Mouse (Mus musculus) urinary bladder, postnatal 10 days (tissue): ENCODE results near the gene Arl16.

ENCODE experiments used
- DNase-seq: peaks from one replicate; pipeline ENCODE4 v3.0.0; 2022; ENCODE audit warnings: low spot score

The Arl16 gene

DNA sequence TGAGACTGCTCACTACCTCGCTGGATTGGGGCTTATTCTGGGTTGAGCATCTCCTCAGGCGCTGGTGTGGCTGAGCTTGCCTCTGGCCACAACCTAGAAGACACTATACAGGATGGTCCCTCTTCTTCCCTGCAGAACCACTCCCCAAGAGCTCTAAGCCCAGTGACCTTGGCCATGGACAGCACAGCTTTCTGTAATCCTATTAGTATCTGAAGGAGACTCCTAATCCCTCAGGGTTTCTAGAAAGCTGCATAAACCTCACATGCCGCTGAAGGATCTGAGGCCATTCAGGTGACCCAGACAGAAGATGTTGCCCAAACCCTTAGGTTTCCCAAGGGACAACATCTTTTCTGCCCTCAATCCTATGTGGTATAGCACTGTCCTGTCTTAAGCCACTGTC lies 15.2 kb downstream of the Arl16 start:
- no peak for DNase-seq

- no peak for DNase-seq
Measured at GRCm38 (mm10) chr11:120447179-120447578, 20.2 kb downstream of the Arl16 start.

- DNase-seq: no peak
Measured at GRCm38 (mm10) chr11:120445475-120445874, 21.9 kb downstream of the Arl16 start.

- DNase-seq: no peak
Measured at GRCm38 (mm10) chr11:120444106-120444505, 23.3 kb downstream of the Arl16 start.

- no peak for DNase-seq
Measured at GRCm38 (mm10) chr11:120442765-120443280, 24.6 kb downstream of the Arl16 start.

DNA sequence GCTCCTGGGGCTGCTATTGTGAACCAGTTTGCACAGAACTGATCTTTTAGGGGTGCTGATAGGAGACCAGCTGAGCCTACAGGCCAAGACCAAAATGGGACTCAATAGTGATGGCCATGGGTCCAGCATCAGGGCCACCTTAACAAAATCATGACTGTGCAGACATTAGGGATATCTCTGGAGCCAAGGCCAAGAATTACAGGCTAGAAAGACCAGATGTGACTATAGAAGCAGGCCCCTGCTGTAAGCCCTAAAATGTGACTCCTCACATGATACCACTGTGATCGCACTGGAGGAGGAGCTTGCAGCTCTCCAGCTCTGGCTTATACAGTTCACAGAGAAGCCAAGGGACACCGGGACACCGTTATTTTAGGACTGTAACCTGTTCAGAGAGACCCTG lies 25.1 kb downstream of the Arl16 start, which contains the start of gene Tspan10:
Tspan10 (plus strand) TSS at position 301 of the 400 bp plus-strand sequence.
- no peak for DNase-seq

DNA sequence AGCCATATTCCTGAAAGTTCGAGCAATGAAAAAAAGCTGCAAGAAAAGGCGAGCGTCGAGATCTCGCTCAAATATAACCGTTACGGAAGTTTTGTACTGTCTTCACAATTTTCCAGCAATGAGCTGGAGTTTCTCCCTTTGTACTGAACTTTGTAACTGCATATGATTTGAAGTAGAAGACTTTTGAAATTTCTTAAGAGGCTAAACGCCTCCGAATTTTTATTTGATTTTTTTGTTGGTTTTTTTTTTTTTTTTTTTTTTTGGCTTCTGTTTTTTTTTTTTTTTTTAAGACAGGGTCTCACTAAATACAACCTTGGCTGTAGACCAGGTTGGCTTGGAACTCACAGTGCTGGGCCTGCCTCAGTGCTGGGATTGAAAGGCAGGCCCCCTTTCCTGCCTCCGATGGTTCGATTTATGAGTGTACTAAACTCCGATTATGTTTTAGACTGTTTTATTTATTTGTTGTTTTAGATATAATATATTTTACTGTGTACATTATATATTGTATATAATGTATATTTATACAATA lies 29.5 kb downstream of the Arl16 start:
- DNase-seq: no peak

- peak; percentile 61 for DNase-seq
Measured at GRCm38 (mm10) chr11:120437152-120437856, 30.1 kb downstream of the Arl16 start, which contains the start of gene Nploc4. Nploc4 (minus strand) TSS chr11:120437708.

- no peak for DNase-seq
Measured at GRCm38 (mm10) chr11:120426727-120427126, 40.7 kb downstream of the Arl16 start.

DNA sequence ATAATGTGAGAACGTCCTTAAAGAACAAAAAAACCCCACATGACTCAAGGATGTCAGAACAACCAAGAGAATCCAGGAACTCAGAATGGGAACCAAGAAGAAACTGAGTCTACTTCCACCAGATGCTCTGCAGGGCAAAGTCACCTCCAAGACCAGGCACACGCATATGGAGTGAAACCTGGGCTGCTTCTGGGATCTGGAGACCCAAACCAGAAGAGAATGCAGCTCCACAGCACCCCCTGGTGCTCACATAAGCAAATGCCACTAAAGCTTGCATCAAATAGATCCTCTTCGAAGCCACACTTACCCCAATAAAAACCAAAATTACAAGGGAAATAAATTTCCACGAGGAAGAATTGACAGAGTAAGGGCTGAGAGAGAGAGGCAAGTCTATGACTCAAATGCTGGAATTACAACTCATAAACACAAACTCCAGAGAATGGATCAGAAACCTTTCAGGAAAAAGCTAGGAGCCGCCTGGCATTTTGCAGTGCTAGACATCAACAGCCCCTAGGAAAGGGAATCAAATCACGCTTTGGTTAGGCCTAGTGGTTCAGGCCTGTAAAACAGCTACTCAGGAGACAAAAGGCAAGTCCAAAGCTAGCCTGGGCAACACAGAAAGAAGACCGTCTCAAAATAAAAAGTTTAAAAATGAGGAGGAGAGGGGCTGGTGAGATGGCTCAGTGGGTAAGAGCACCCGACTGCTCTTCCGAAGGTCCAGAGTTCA lies 43.7 kb downstream of the Arl16 start:
- DNase-seq: no peak

DNA sequence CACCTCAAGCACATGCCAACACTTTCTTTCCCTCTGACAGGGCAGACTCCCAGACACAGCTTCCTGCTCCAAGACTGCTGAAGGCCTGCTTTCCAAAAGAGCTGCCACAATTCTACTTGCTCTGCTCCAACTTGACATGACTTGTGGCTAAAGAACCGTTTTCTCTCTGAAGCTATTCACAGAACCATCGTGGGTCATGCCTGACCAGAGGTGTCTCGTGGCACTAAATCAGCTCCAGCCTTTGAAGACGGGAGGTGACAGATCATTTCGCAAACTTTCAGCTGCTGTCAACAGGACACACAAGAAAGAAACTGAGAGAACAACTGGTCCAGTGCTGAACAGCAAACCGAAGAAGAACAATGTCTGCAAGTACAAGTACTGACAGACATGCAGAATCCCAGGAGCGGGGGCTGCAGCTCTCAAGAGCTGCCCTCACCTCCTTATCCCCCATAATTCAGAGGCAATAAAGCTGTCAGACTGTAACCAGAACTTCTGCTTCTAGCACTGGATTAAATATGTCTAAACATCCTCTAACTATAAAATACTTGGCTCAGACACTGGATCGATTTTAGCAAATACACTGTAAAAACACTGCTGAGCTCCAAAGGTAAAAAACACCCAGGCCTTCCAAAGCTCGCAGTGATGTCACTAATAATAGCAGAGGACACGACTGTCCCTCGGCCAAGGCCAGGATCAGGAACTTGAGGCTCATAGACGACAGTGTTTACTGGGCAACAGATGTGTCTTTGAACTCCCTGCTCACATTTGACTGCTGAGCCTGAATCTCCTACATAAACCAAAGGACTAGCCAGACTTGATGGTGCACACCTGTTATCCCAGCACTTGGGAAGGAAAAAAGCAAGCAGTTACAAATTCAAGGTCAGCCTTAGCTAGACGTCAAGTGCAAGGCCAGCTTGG lies 44.5 kb downstream of the Arl16 start:
- no peak for DNase-seq

- DNase-seq: no peak
Measured at GRCm38 (mm10) chr11:120418592-120418991, 48.8 kb downstream of the Arl16 start.

- no peak for DNase-seq
Measured at GRCm38 (mm10) chr11:120417852-120418251, 49.6 kb downstream of the Arl16 start.
